Mouse (Mus musculus) erythroblast, embryonic 14.5 days (primary cell): Measurements from ENCODE around the gene Golga1. TPM values are rescaled to one million over a fixed set of nuclear protein-coding genes. Genes with fewer than 3 reads are reported as not detected.
A peak's percentile ranks its signal among the peaks of the same experiment; 100 is the strongest.

Experiments
- H3K27me3 ChIP-seq: 2 replicates; pipeline ENCODE4 v1.6.1; 2012; ENCODE audit warnings: inconsistent platforms; ENCODE audit not compliant: control insufficient read depth
- H3K36me3 ChIP-seq: 2 replicates; pipeline ENCODE4 v1.6.1; 2012; ENCODE audit warnings: mild to moderate bottlenecking, inconsistent platforms; ENCODE audit not compliant: control insufficient read depth
- H3K4me1 ChIP-seq: 2 replicates; pipeline ENCODE4 v1.6.1; 2012; ENCODE audit warnings: inconsistent platforms; ENCODE audit not compliant: control insufficient read depth
- H3K4me3 ChIP-seq: replicated peaks from 2 replicates; pipeline ENCODE3; 2012; ENCODE audit warnings: moderate library complexity, mild to moderate bottlenecking, inconsistent platforms
- H3K9me3 ChIP-seq: 2 replicates; pipeline ENCODE4 v1.6.1; 2012; ENCODE audit warnings: low read length, inconsistent platforms, mixed read lengths; ENCODE audit not compliant: control insufficient read depth
- GATA1 ChIP-seq: IDR thresholded peaks from 2 replicates; pipeline ENCODE4 v1.6.1; 2012; ENCODE audit warnings: low read length, inconsistent platforms, mixed read lengths
- TAL1 ChIP-seq: IDR thresholded peaks from 3 replicates; pipeline ENCODE4 v1.6.1; 2012; ENCODE audit warnings: low read length, inconsistent platforms, mixed read lengths
- polyA plus RNA-seq: library from polyadenylated mRNA; stranded (reverse); fragments of >175 nt; gene quantifications from 2 replicates; pipeline ENCODE4 v1.2.3, GENCODE M21; 2012

Golga1 gene
- polyA plus RNA-seq, 1 experiment: 0.09 TPM

GRCm38 (mm10) chr2:39008954-39009365 lies 56.4 kb downstream of the Golga1 start:
- Histone ChIP-seq H3K36me3 (peaks cover 46% of the 10 kb centered on the region), H3K9me3 (no peaks in the 10 kb centered on the region), H3K4me1 (peaks cover 71% of the 10 kb centered on the region), H3K27me3 (no peaks in the 10 kb centered on the region), H3K4me3 (peak overlapping the region; percentile 99)
- no peak for TF ChIP-seq TAL1
- no peak for TF ChIP-seq GATA1

GRCm38 (mm10) chr2:39008350-39008851 lies 56.9 kb downstream of the Golga1 start:
- no peaks in the 10 kb centered on the region for H3K27me3 ChIP-seq
- no peaks in the 10 kb centered on the region for H3K9me3 ChIP-seq
- H3K4me1 ChIP-seq: peaks cover 77% of the 10 kb centered on the region
- peak overlapping the region; percentile 99 for H3K4me3 ChIP-seq
- TF ChIP-seq GATA1: no peak
- no peak for TF ChIP-seq TAL1
- H3K36me3 ChIP-seq: peaks cover 46% of the 10 kb centered on the region

GRCm38 (mm10) chr2:39007865-39008264 lies 57.5 kb downstream of the Golga1 start:
- Histone ChIP-seq H3K4me1 (peaks cover 78% of the 10 kb centered on the region), H3K27me3 (no peaks in the 10 kb centered on the region), H3K4me3 (peak overlapping the region; percentile 99), H3K9me3 (no peaks in the 10 kb centered on the region), H3K36me3 (peaks cover 46% of the 10 kb centered on the region)
- TF ChIP-seq TAL1 (no peak), GATA1 (no peak)

- Histone ChIP-seq H3K36me3 (peaks cover 46% of the 10 kb centered on the region), H3K4me3 (peak overlapping the region; percentile 93), H3K4me1 (peaks cover 77% of the 10 kb centered on the region), H3K27me3 (no peaks in the 10 kb centered on the region), H3K9me3 (no peaks in the 10 kb centered on the region)
- TF ChIP-seq GATA1 (no peak), TAL1 (no peak)
Measured at GRCm38 (mm10) chr2:39006149-39006730, 59.1 kb downstream of the Golga1 start.

GRCm38 (mm10) chr2:39005574-39006079 lies 59.7 kb downstream of the Golga1 start, which contains the start of gene Rpl35:
Gene Rpl35 (minus strand): TSS chr2:39005624.
- no peaks in the 10 kb centered on the region for H3K9me3 ChIP-seq
- peak within 1 kb of the TSS; percentile 93 for H3K4me3 ChIP-seq
- H3K36me3 ChIP-seq: peaks cover 46% of the 10 kb centered on the region
- H3K4me1 ChIP-seq: peaks cover 75% of the 10 kb centered on the region
- no peak for TF ChIP-seq TAL1
- TF ChIP-seq GATA1: no peak
- H3K27me3 ChIP-seq: no peaks in the 10 kb centered on the region

GRCm38 (mm10) chr2:39004880-39005435 lies 60.4 kb downstream of the Golga1 start, which contains the start of gene Arpc5l:
Gene Arpc5l (plus strand): TSS chr2:39005348.
- Histone ChIP-seq H3K4me1 (peaks cover 76% of the 10 kb centered on the region), H3K9me3 (no peaks in the 10 kb centered on the region), H3K36me3 (peaks cover 48% of the 10 kb centered on the region), H3K27me3 (no peaks in the 10 kb centered on the region), H3K4me3 (peak within 1 kb of the TSS; percentile 93)
- no peak for TF ChIP-seq TAL1
- no peak for TF ChIP-seq GATA1

GRCm38 (mm10) chr2:39004372-39004771 lies 61.0 kb downstream of the Golga1 start:
- peak overlapping the region; percentile 93 for H3K4me3 ChIP-seq
- peaks cover 51% of the 10 kb centered on the region for H3K36me3 ChIP-seq
- TF ChIP-seq GATA1 (no peak), TAL1 (no peak)
- H3K27me3 ChIP-seq: no peaks in the 10 kb centered on the region
- H3K4me1 ChIP-seq: peaks cover 76% of the 10 kb centered on the region
- no peaks in the 10 kb centered on the region for H3K9me3 ChIP-seq

- Histone ChIP-seq H3K4me3 (peak overlapping the region; percentile 93), H3K36me3 (peaks cover 54% of the 10 kb centered on the region), H3K4me1 (peaks cover 73% of the 10 kb centered on the region), H3K9me3 (no peaks in the 10 kb centered on the region), H3K27me3 (no peaks in the 10 kb centered on the region)
- TF ChIP-seq GATA1 (no peak), TAL1 (no peak)
Measured at GRCm38 (mm10) chr2:39003512-39003911, 61.8 kb downstream of the Golga1 start.

GRCm38 (mm10) chr2:39003106-39003505 lies 62.2 kb downstream of the Golga1 start:
- Histone ChIP-seq H3K4me1 (peaks cover 75% of the 10 kb centered on the region), H3K9me3 (no peaks in the 10 kb centered on the region), H3K4me3 (peak overlapping the region; percentile 93), H3K27me3 (no peaks in the 10 kb centered on the region), H3K36me3 (peaks cover 54% of the 10 kb centered on the region)
- TF ChIP-seq GATA1 (no peak), TAL1 (no peak)
